Mouse (Mus musculus) hindbrain, embryonic 13.5 days (tissue): ENCODE results near the gene Arid3a. TPM values are rescaled to one million over a fixed set of nuclear protein-coding genes. Genes with fewer than 3 reads are reported as not detected.
A peak's percentile ranks its signal among the peaks of the same experiment; 100 is the strongest.

Experiments
- ATAC-seq: fragments of 200-750 bp; cut with Nextera tagmentation; 2 replicates; pipeline ENCODE4 v1.8.0; 2017; ENCODE audit warnings: moderate TSS enrichment; ENCODE audit not compliant: low FRiP score
- H3K27ac ChIP-seq: fragments of 300-500 bp; sonication (generic); 2 replicates; pipeline ENCODE4 v1.5.1; 2015; ENCODE audit warnings: inconsistent platforms, mild to moderate bottlenecking, moderate library complexity
- H3K27me3 ChIP-seq: fragments of 300-500 bp; sonication (generic); 2 replicates; pipeline ENCODE4 v1.6.1; 2015; ENCODE audit warnings: mild to moderate bottlenecking, inconsistent platforms
- H3K36me3 ChIP-seq: fragments of 300-500 bp; sonication (generic); 2 replicates; pipeline ENCODE4 v1.6.1; 2015; ENCODE audit warnings: mild to moderate bottlenecking, inconsistent platforms
- H3K4me1 ChIP-seq: fragments of 300-500 bp; sonication (generic); replicated peaks from 2 replicates; pipeline ENCODE4 v1.6.1; 2015; ENCODE audit warnings: inconsistent platforms
- H3K4me2 ChIP-seq: fragments of 300-500 bp; sonication (generic); 2 replicates; pipeline ENCODE4 v1.6.1; 2015; ENCODE audit warnings: inconsistent platforms, mild to moderate bottlenecking, moderate library complexity
- H3K4me3 ChIP-seq: fragments of 300-500 bp; sonication (generic); 2 replicates; pipeline ENCODE4 v1.5.1; 2015; ENCODE audit warnings: mild to moderate bottlenecking, inconsistent platforms
- H3K9ac ChIP-seq: fragments of 300-500 bp; sonication (generic); 2 replicates; pipeline ENCODE4 v1.6.1; 2015; ENCODE audit warnings: mild to moderate bottlenecking, inconsistent platforms
- H3K9me3 ChIP-seq: fragments of 300-500 bp; sonication (generic); 2 replicates; pipeline ENCODE4 v1.6.1; 2016; ENCODE audit warnings: inconsistent platforms
- WGBS: fragments of 180-500 bp; shearing (Covaris S2); methylation state at CpG from one replicate; pipeline ENCODE4 v1.1.7; 2015; 5-methylcytosine and 5-hydroxymethylcytosine counted together
- polyA plus RNA-seq: library from polyadenylated mRNA; unstranded; fragments of >200 nt; fragmentation: Nextera tagmentation; extraction: Ambion mirVana; gene quantifications from 2 replicates; pipeline ENCODE4 v1.2.1, GENCODE M21; 2015

Arid3a gene
- polyA plus RNA-seq, 1 experiment from 2014 or later = 3.5 TPM

- peak overlapping the region; percentile 57 for H3K9ac ChIP-seq
- ATAC-seq = no peak
- no peak overlapping the region for H3K4me3 ChIP-seq
- no peaks in the 10 kb centered on the region for H3K9me3 ChIP-seq
- H3K36me3 ChIP-seq = peaks cover 32% of the 10 kb centered on the region
- H3K4me2 ChIP-seq = no peak overlapping the region
- H3K27me3 ChIP-seq = no peaks in the 10 kb centered on the region
- H3K4me1 ChIP-seq = peaks cover 92% of the 10 kb centered on the region
- 51% methylated on average over 9 of the region's 9 CpGs for WGBS
- peak overlapping the region; percentile 71 for H3K27ac ChIP-seq
Measured at GRCm38 (mm10) chr10:79933145-79933679, 6.4 kb downstream of the Arid3a start.

GRCm38 (mm10) chr10:79933861-79934260, 7.0 kb downstream of the Arid3a start:
- ATAC-seq = no peak
- WGBS = 22% methylated on average over 6 of the region's 6 CpGs

GRCm38 (mm10) chr10:79934272-79934721, 7.5 kb downstream of the Arid3a start:
- Histone ChIP-seq H3K36me3 (peaks cover 38% of the 10 kb centered on the region), H3K9ac (peak overlapping the region; percentile 57; the same call in 1 of the 2 replicates), H3K27me3 (no peaks in the 10 kb centered on the region), H3K9me3 (no peaks in the 10 kb centered on the region), H3K27ac (peak overlapping the region; percentile 71), H3K4me1 (peaks cover 86% of the 10 kb centered on the region), H3K4me3 (no peak overlapping the region), H3K4me2 (no peak overlapping the region)
- ATAC-seq = peak; percentile 30; the same call in 1 of the 2 replicates
- 43% methylated on average over 13 of the region's 13 CpGs for WGBS

More at GRCm38 (mm10) chr10:79933861-79934260, 7.0 kb downstream of the Arid3a start:
- Histone ChIP-seq H3K4me3 (no peak overlapping the region), H3K9me3 (no peaks in the 10 kb centered on the region), H3K4me2 (no peak overlapping the region), H3K27me3 (no peaks in the 10 kb centered on the region), H3K36me3 (peaks cover 33% of the 10 kb centered on the region), H3K4me1 (peaks cover 90% of the 10 kb centered on the region), H3K27ac (peak overlapping the region; percentile 71), H3K9ac (peak overlapping the region; percentile 57)

GRCm38 (mm10) chr10:79934794-79935569, 8.1 kb downstream of the Arid3a start:
- Histone ChIP-seq H3K4me2 (no peak overlapping the region), H3K27me3 (no peaks in the 10 kb centered on the region), H3K9me3 (no peaks in the 10 kb centered on the region), H3K4me1 (peaks cover 79% of the 10 kb centered on the region), H3K4me3 (no peak overlapping the region), H3K36me3 (peaks cover 40% of the 10 kb centered on the region), H3K9ac (no peak overlapping the region), H3K27ac (peak overlapping the region; percentile 71; the same call in 1 of the 2 replicates)
- ATAC-seq = no peak
- WGBS = 91% methylated on average over 16 of the region's 16 CpGs

GRCm38 (mm10) chr10:79936284-79936910, 9.6 kb downstream of the Arid3a start:
- Histone ChIP-seq H3K27me3 (no peaks in the 10 kb centered on the region), H3K4me2 (peak overlapping the region; percentile 15; the same call in 1 of the 2 replicates), H3K4me3 (no peak overlapping the region), H3K27ac (peak overlapping the region; percentile 44; the same call in 1 of the 2 replicates), H3K9me3 (no peaks in the 10 kb centered on the region), H3K36me3 (peaks cover 36% of the 10 kb centered on the region), H3K4me1 (peaks cover 65% of the 10 kb centered on the region), H3K9ac (peak overlapping the region; percentile 5; the same call in 1 of the 2 replicates)
- ATAC-seq = no peak
- 77% methylated on average over 10 of the region's 10 CpGs for WGBS

GRCm38 (mm10) chr10:79936911-79937441, 10.1 kb downstream of the Arid3a start:
- ATAC-seq = 0 out of 2 replicates have a peak, but pooled peaks have one; percentile 1
- H3K9me3 ChIP-seq = no peaks in the 10 kb centered on the region
- peak overlapping the region; percentile 15; the same call in 1 of the 2 replicates for H3K4me2 ChIP-seq
- peak overlapping the region; percentile 44; the same call in 1 of the 2 replicates for H3K27ac ChIP-seq
- H3K4me1 ChIP-seq = peaks cover 61% of the 10 kb centered on the region
- no peaks in the 10 kb centered on the region for H3K27me3 ChIP-seq
- H3K36me3 ChIP-seq = peaks cover 36% of the 10 kb centered on the region
- WGBS = 53% methylated on average over 27 of the region's 27 CpGs
- no peak overlapping the region for H3K4me3 ChIP-seq
- H3K9ac ChIP-seq = peak overlapping the region; percentile 0; the same call in 1 of the 2 replicates

GRCm38 (mm10) chr10:79937775-79938526, 11.1 kb downstream of the Arid3a start:
- Histone ChIP-seq H3K4me2 (no peak overlapping the region), H3K36me3 (peaks cover 30% of the 10 kb centered on the region), H3K4me3 (no peak overlapping the region), H3K27me3 (no peaks in the 10 kb centered on the region), H3K9ac (peak overlapping the region; percentile 0; the same call in 1 of the 2 replicates), H3K4me1 (peaks cover 51% of the 10 kb centered on the region), H3K27ac (no peak overlapping the region), H3K9me3 (no peaks in the 10 kb centered on the region)
- WGBS = 30% methylated on average over 11 of the region's 11 CpGs
- no peak for ATAC-seq

GRCm38 (mm10) chr10:79940749-79941148, 13.9 kb downstream of the Arid3a start:
- Histone ChIP-seq H3K27me3 (no peaks in the 10 kb centered on the region), H3K9ac (no peak overlapping the region), H3K4me2 (no peak overlapping the region), H3K4me1 (peaks cover 42% of the 10 kb centered on the region), H3K27ac (no peak overlapping the region), H3K4me3 (no peak overlapping the region), H3K9me3 (no peaks in the 10 kb centered on the region), H3K36me3 (peaks cover 24% of the 10 kb centered on the region)
- ATAC-seq = no peak
- WGBS = 71% methylated on average over 7 of the region's 7 CpGs

- no peak for ATAC-seq
- Histone ChIP-seq H3K4me1 (peaks cover 37% of the 10 kb centered on the region), H3K36me3 (peaks cover 28% of the 10 kb centered on the region), H3K9ac (no peak overlapping the region), H3K27me3 (no peaks in the 10 kb centered on the region), H3K27ac (no peak overlapping the region), H3K4me3 (no peak overlapping the region), H3K4me2 (no peak overlapping the region), H3K9me3 (no peaks in the 10 kb centered on the region)
- WGBS = 94% methylated on average over 1 of the region's 1 CpGs
Measured at GRCm38 (mm10) chr10:79942988-79943387, 16.1 kb downstream of the Arid3a start.

GRCm38 (mm10) chr10:79943471-79943901, 16.6 kb downstream of the Arid3a start:
- Histone ChIP-seq H3K36me3 (peaks cover 28% of the 10 kb centered on the region), H3K27me3 (no peaks in the 10 kb centered on the region), H3K9me3 (no peaks in the 10 kb centered on the region), H3K4me1 (peaks cover 32% of the 10 kb centered on the region), H3K4me2 (no peak overlapping the region), H3K27ac (no peak overlapping the region), H3K4me3 (no peak overlapping the region), H3K9ac (no peak overlapping the region)
- 85% methylated on average over 9 of the region's 9 CpGs for WGBS
- no peak for ATAC-seq

GRCm38 (mm10) chr10:79945507-79946234, 18.8 kb downstream of the Arid3a start:
- peaks cover 43% of the 10 kb centered on the region for H3K36me3 ChIP-seq
- peak; percentile 36 for ATAC-seq
- H3K9ac ChIP-seq = peak overlapping the region; percentile 46

More at GRCm38 (mm10) chr10:79945507-79946234, 18.8 kb downstream of the Arid3a start:
- H3K27me3 ChIP-seq = no peaks in the 10 kb centered on the region
- no peak overlapping the region for H3K4me3 ChIP-seq
- H3K27ac ChIP-seq = peak overlapping the region; percentile 71
- no peak overlapping the region for H3K4me2 ChIP-seq
- peaks cover 32% of the 10 kb centered on the region for H3K4me1 ChIP-seq
- WGBS = 18% methylated on average over 16 of the region's 16 CpGs
- no peaks in the 10 kb centered on the region for H3K9me3 ChIP-seq
